Mouse (Mus musculus): ENCODE measurements at regions not wholly inside any gene's neighbourhood (a gene's known extent, or its start where the extent isn't known, plus 50 kb on each side); places are given as distances from the start of the nearest gene placed in this dataset.

DNA sequence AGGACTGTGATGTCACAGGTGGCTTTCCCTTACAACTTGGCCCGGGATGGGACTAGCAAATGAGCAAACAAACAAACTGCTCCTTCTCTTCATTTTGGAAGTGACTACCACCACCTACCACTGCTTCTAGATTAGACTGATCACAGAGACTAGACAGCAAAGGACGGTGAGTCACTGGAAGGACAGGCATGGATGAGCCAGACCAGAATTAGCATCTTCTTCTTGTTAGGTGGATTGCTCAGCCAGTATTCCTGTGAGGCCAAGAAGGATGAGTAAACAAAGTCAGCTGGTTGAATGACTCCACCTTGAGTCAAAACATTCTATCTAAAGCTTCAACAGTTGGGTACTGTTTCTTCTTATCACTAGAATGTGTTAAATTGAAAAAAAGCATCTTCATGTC, 385.1 kb upstream of the Mon1b start:
- DNase-seq: no peak

DNA sequence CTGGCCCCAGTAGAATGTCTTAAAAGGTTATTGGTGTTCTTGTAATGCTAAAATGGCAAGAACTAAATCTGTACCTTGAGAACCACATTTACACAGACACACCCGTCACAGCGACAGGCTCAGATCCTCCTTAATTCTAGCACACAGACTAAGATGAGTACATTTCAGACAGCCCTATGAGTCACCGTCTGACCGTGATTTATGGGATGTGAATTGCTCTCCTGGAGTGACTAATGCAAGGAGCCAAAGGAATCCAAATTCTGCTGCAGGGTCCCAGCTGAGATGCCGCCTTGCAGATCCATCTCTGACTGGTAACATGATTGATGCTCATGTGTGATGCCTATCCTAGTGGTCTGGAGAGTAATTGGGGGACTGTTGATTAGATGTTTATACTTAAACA, 381.3 kb upstream of the Mon1b start:
- no peak for DNase-seq

GRCm38 (mm10) chr8:113259477-113259876, 375.9 kb upstream of the Mon1b start:
- DNase-seq: no peak

GRCm38 (mm10) chr8:113263296-113263695, 372.1 kb upstream of the Mon1b start:
- no peak for DNase-seq

DNA sequence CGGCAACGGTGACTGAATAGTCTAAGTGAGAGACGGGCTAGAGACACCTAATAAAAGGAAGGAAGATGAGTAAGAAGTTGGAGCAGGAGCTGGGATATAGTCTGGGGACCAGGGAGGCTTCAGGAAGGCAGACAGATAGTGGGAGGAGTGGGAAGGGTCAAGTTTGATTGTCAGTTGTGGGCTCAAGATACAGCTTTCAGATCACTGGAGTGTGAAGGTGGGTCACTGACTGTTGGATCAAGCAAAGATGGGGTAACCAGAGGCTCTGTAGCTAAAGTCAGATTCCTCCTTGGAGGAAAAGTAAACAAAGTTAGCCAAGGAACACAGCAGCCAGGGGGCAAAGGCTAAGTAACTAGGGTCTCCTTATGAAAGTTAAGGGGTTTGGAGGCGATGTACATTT, 364.1 kb upstream of the Mon1b start:
- DNase-seq: no peak

- DNase-seq: no peak
These were observed 335.0 kb upstream of the Mon1b start for GRCm38 (mm10) chr8:113300273-113300843.

DNA sequence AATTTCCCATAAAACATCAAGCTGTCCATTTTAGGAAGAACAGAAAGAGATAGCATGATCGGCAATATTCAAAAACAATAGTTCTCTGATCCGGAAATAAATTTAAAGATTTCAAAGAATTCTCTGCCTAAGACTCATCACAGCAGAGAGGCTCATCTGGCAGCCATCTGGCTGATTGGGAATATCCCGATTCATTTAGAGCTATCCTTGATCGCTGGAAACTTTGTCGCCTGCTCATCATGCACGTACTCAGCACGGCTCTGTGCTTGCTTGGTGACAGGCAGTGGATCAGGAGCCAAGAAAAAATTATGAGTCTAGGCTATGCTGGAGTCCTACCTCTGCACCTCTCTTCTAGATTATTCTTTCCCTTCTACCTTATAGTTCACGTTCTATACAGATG, 332.0 kb upstream of the Mon1b start:
- DNase-seq: no peak

DNA sequence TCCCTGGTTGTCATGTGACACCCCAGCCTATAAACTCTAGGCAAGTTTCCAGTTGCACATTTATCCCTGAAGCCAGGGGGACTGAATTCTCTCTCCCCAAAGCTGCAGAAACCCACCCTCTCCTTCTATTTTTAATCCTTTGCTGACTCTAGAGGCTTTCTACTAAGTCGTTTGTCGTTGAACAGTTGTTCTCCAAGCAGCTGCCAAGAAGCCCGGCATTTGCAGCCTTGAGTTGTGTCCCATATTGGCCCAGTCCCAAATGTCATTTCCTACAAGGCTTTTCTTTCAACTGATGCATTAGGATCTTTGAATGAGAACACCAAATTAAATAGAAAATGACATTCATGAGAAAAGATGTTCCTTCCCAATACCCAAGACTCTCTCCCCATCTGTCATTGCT, 318.2 kb upstream of the Mon1b start:
- no peak for DNase-seq

- no peak for DNase-seq
These were observed 303.8 kb upstream of the Mon1b start for GRCm38 (mm10) chr8:113331576-113331975.

- no peak for DNase-seq
These were observed 294.1 kb upstream of the Mon1b start for GRCm38 (mm10) chr8:113341306-113341705.

DNA sequence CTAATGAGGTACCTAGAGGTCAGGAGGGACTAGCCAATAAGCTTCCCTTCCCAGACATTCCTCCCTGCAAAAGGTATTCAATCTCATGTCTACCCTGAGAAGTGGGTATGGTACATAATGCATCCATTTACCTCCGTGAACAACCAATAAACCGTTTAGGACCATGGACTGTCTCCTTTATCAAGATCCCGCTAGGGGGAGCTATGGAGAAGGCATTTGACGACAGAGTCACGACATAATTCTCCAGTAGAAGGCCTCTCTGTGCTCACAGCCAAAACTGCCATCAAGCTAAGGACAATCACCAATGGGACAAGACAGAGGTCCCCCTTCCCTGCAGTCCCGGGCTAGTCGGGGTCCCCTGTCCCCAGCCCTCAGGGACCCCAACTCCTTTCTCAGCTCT, 273.5 kb upstream of the Mon1b start:
- DNase-seq: no peak

DNA sequence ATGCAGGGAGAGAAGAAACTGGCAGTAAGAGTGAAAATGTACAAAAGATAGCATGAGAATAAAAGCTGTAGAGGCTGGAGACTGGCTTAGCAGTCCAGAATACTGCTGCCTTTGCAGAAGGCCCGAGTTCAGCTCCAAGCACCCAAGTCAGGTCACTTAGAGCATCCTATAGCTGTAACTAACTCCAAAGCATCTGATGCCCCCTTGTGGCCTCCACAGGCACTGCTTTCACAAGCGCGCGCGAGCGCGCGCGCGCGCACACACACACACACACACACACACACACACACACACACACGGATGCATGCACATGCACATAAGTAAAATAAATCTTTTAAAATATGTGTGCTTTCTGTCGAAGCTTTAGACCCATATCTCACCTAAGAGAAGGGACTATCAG, 271.2 kb upstream of the Mon1b start:
- no peak for DNase-seq

DNA sequence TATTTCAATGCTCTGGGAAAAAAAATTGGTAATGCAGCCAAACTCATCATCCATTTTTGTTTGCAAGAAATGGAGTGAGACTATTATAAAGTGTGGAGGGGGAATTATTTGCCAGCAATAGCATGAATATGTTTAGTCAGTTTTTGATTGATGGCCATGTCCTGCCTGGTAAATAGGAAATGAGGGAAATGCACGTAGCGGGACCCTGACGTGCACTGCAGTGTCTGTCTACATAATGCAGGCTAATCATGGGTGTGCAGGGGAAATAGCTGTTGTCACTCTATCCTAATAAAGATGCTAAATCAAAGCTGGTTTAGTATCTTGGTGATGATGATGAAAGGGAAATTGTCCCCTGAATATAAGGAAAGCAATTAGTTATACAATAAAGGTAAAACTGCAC, 251.9 kb upstream of the Mon1b start:
- no peak for DNase-seq

- no peak for DNase-seq
These were observed 251.4 kb upstream of the Mon1b start for GRCm38 (mm10) chr8:113383974-113384373.

GRCm38 (mm10) chr8:113389504-113389903, 245.9 kb upstream of the Mon1b start:
- no peak for DNase-seq

DNA sequence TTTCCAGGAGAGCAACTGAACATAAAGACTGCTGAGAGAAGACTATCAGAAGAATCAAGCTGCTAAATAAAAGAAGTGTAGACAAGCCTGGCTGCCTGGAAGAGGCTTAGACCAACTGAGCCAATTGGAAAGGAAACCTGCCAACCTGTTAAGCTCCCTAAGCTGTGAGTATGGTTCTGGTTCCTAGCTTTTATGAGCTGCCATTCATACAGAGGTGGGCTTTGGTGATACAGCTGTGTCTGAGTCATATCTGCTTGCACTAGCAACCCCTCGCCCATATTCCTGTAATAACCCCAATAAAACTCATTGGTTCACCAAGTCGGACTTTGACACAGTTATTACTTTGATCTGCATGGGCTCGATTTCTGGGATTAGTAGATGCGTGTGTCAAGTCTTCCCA, 245.3 kb upstream of the Mon1b start:
- no peak for DNase-seq

GRCm38 (mm10) chr8:113394319-113394718, 241.1 kb upstream of the Mon1b start:
- no peak for DNase-seq

DNA sequence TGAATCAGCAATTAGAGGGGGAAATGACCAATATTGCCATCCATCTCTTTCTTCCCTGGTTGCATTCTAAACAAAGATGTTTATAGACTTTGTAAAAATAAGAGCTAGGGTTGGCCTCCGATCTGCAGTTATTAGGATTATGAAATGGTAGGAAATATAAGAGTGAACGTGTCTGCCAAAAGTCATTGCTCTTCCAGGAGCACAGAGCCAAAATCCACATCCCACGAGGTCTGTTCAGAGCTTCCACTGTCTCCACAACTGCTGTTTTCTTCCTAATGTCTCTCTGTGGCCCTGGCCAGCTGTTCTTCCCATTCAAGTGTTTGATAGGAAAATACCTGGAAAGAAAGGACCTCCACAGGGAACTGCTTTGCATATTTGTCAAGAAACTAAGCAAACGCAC, 230.2 kb upstream of the Mon1b start:
- no peak for DNase-seq

DNA sequence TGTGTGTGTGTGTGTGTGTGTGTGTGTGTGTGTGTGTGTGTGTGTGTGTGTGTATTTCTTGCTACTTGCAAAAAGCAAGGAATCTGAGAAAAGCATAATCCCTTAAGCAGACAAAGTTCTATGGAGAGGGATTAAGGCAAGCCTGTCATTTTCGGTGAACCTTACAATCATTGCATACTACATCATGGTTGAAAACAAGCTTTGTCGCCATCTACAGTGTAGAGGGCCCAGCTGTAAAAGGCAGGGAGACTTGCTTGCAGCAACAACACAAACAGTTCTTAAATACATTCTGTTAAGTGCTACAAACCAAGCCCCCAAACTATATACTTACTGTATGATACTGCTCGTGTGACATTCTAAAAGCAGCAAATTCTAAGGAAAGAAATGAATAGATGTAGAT, 216.0 kb upstream of the Mon1b start:
- no peak for DNase-seq

- DNase-seq: no peak
These were observed 212.7 kb upstream of the Mon1b start for GRCm38 (mm10) chr8:113422651-113423050.

DNA sequence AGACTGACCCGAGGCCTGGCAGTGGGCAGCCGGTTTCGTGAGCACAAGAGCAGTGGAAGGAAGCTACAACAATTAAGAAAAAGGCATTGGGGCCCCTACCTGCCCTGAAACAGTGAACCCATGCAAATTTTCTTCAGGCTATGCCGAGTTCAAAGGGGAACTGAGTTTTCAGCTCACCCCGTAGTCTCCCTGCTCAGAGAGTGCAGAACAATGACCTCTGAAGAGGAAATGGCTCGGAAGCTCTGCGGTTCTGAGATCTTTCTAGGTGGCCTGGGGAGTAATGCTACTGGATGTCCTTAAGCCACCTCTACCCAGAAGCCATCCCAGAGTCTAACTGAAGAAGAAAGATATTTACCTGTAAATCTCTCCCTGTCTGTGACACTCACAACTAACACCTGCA, 196.3 kb upstream of the Mon1b start:
- no peak for DNase-seq

DNA sequence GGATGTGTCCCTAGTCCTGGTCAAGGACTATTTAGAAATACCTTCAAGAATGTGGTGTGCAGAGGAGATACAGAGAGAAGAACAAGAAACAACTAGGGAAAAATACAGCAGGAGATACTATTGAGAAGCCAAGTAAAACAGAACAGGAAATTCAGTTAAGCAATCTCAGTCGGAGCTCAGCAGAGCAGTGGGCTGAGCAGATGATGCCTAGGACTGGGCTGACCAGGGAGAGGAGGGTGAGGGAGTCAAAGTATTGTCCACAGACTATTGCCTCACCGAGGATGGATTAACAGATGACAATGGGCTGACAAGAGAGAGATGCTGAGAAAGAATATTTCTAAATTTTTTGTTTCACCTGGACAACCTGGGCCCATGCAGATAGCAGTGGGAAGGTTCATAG, 181.4 kb upstream of the Mon1b start:
- no peak for DNase-seq

DNA sequence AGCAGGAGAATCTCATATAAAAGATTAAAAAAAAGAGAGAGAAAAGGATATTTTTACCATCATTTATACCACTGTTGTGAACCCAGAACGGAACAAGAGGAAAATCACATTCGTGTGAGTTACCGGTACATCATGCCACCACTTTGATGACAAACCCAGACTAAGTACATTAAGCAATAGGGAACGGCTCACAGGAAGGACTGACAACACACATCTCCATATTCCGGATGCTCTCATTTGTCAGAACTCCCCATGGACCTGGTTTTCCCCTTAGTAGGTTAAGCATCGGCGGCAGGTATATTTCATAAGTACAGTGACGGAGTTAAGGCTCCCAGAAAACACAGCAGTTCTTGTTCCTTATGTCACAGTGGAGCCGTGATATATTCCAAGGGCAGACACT, 170.8 kb upstream of the Mon1b start:
- no peak for DNase-seq

DNA sequence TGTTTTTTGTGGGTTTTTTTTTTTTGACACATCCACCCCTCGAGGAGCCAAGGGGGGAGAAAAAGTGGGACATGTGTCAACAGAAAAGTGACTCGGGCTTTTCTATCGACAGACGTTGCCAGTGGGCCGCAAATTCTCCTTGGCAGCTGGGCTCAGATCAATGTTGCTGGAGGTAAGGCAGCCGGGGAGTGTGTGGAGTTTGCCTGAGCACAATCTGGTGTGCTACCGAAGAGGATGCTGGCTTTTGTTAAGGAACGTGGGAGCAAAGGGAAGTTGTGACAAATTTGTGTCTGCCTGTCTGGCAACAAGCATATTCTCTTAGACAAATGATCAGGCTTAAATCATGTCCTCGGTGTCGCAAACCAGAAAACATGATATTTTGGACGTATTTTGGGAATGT, 170.2 kb upstream of the Mon1b start:
- no peak for DNase-seq

DNA sequence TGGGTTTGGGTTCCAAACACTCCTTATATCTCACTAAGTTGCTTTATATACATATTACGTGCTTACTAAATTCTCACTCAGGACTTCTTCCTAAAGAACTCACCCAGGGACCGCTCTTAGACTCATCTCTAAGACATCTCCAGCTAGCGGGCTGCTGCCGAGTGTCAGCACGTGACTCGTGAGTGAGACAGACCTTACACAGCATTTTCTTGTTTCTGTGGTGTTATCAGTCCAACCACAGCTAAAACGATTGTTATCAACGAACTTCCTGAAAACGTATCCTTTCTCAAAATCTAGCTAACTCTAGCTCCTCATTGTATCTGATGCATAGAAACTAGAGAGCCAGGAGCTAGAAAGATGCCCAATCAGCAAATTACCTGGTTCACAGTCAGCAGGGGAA, 168.7 kb upstream of the Mon1b start:
- no peak for DNase-seq
